Mouse (Mus musculus) adrenal gland, postnatal 14 days (tissue): ENCODE measurements around the gene Rnf43. TPM values are rescaled to one million over a fixed set of nuclear protein-coding genes. Genes with fewer than 3 reads are reported as not detected.

Source experiments
- DNase-seq: peaks from one replicate; pipeline ENCODE4 v3.0.0; 2021; ENCODE audit warnings: mixed read lengths
- long read RNA-seq, 2 experiments: library from polyadenylated mRNA; stranded (forward); transcript quantifications; one replicate each; pipeline ENCODE4 v2.0.0; 2021
- total RNA-seq: library from RNA; stranded (reverse); gene quantifications from 2 replicates; pipeline ENCODE4 v1.2.3, GENCODE M21; 2021

Rnf43 gene
- total RNA-seq: 5.7 and 6.4 TPM in 2 replicates
- long read RNA-seq, experiment 1, partial matches to known transcripts: 1 of 9 reads
- long read RNA-seq, experiment 1, other reads (novel, unspliced or antisense): 8 of 9 reads
- long read RNA-seq, experiment 2, full-length matches to known transcripts: 2 of 16 reads
- long read RNA-seq, experiment 2, partial matches to known transcripts: 2 of 16 reads
- long read RNA-seq, experiment 2, other reads (novel, unspliced or antisense): 12 of 16 reads

DNA sequence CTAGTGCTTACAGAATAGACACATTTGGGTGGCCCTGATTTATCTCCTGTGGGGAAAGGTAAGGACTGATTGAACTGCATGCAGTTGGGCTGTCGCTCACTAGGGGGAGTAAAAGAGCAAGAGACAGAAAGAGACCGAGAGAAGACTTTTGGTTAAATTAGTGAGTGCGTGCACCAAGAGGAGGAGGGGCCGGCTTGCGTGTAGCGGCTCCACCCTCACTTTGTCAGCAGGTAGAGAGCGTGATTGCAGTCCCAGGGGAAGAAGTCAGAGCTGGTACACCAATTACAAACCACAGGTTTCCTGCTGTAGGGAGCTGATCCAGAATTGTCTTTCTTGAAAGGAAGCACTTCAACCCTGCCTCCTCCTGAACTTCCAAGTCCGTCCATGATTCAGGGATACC, at the start of gene Rnf43:
Rnf43 (plus strand) TSS at position 316 of the 400 bp plus-strand sequence.
- DNase-seq: peak; percentile 91

DNA sequence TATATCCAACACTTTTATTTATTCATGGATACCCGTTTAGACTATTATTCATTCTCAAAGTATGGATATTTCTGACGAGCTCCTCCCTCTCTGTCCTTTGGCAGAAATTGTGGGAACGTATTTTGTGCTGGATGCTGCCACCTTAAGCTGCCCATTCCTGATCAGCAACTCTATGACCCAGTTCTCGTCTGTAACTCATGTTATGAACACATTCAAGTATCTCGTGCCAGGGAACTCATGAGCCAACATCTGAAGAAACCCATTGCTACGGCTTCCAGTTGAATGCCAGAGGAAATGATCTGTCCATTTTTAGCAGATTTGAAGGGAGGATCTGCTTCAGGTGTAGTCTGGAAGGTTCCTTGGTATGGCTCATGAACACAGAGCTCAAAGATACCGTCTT, 48.5 kb upstream of the Rnf43 start:
- DNase-seq: no peak

DNA sequence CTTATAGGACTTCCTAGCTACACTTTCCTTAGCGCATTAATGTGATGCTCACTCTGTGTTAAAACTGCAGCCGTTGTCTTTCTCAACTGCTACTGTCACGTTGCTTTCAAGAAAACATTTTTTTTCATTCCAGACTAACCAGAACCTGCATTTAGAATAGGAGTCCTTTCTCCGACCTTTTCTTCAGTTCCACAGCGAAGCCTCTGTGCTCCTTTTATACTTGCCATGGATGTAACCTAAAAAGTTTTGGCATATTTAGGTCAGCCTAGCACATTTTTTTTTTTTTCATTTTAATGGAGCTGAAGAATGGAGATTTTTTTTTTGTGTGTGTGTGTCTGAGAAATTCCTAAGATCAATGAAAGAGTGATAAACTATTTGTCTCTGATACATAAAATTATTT, 47.0 kb upstream of the Rnf43 start:
- DNase-seq: no peak

DNA sequence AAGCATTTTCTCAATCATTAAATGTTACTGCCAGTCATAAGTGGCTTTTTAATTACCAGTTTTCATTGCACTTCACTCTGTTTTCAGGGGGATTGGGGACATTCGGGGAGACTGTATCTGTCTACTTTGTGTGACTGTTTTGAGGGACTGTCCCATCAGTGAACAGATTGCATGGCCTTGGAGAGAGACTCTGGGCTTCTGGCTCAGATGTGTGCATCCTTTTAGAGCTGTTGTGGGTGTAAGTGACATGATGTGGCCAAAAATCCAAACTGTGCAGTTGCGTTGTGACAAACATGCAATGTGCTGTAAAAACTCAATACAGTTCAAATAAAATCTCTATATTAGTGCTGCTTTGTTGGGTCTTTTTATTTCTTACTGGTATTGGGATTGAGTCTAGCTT, 46.6 kb upstream of the Rnf43 start:
- no peak for DNase-seq

DNA sequence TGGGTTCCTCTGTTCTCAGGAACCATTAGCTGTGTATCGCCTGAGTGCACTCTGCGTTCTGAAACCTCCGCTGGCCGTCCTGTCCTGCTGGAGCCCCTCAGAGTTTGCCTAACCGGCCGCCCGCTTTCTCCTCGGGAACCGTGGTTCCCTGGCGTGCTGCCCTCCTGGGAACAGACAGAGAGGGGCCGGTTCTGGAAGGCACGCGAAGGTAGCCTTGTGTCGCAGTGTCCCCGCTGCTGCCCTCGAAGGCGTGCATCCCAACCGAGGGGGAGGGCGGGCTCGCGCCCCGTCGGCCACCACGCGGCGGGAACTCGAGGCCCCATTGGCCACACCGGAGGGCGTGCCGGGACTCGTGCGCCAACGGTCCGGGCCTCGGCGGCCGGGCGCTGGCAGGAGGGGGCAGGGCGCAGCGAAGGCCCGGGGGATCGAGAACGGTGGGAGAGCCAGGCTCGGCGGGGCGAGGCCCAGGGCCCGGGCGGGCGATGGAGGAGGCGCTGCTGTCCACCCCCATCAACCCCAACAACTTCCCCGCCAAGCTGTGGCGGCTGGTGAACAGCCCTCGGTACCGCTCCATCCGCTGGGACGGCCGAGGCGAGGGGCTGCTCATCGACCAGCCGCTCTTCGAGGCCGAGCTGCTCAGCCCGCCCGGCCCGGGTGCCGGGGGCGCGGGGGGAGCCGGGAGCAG, 45.6 kb upstream of the Rnf43 start, which contains the start of gene Hsf5:
Hsf5 (plus strand) TSS at position 375 of the 685 bp plus-strand sequence.
- no peak for DNase-seq

DNA sequence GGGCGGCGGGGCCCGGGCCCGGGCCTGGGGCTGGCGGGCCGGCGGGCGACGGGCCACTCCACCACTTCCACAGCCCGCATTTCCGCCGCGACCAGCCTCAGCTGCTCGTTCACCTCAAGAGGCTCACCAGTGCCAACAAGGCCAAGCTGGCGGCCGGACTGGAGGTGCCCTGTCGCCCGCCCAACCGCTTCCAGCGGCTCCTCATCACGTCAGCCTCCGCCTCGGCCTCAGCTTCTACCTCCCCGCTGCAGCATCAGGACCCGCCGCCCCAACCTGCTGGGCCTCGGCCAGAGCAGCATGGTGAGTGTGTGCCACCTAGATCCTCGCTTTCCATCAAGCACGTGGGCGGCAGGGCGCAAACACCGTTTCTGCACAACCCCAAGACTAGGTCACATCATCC, 44.9 kb upstream of the Rnf43 start:
- no peak for DNase-seq

DNA sequence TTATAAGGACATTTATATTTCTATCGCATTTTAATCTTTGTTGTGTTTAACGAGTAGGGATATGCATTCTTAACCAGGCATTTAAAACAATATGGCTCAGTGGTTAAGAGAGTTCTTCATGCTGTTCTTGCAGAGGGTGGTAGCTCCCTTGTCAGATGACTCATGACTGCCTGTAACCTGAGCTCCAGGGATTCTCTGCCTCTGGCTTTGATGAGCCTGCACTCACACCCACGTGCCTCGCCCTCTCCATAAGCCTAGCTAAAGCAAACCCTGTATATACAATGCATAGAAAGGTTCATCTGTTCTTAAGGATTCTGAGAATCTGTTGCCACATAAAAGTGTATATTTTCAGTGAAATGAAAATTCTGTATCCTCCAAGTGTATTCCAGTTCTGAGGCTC, 39.4 kb upstream of the Rnf43 start:
- no peak for DNase-seq

DNA sequence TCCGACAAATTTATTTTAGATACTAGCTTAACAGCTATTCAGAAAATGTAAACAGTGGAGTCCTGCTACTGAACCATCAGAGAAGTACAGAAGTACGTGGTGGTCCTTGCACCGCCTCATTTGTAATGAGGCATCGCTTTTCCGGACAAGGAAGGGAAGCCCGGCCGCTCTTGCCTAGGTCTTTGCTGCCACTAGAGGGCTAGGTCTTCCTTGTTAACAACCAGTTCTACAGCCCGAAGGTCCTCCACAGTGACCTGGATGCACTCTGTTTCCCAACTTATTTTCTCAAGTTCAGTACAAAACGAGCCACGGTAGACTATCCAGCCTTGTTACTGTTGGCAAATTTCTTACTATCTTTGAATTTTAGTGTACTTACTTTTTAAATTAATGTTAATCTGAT, 32.7 kb upstream of the Rnf43 start:
- peak; percentile 61 for DNase-seq

DNA sequence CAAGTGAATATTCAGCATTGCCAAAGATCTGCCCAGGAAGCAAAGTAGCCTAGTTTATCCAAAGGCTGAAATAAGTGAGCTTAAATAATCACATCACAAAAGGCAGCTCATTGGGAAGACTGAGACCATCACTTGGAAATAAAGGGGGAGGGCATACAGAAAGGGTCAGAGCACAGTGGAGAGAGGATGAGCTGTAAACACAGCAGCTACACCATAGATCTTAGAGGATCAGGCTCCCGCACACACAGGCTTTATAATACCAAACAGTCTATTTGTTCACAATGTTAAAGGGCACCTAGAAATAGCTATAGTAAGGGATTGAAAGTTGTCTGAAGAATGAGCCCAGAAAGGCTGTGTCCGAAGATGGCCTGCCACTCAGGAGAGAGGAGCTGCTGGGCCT, 23.7 kb upstream of the Rnf43 start:
- no peak for DNase-seq

DNA sequence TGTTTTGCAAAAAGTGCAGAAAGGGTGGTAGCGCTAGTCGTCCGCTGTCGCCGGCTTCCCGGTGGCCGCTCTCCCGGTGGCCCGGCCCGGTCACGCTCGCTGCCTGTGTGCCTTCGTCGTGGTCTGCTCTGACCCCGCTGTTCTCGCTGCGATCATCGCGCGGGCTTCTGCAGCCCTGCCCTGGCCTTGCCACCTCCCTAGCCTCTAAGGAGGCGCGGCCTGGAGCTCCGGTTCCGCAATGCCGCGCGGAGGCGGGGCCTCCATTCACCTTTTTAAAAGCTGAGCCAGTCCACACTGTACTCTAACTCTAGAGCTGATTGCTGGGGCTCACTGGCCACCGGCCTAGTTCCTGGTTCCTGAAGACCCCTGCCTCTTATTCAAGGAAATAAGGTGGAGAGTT, 23.3 kb upstream of the Rnf43 start:
- DNase-seq: peak; percentile 88

DNA sequence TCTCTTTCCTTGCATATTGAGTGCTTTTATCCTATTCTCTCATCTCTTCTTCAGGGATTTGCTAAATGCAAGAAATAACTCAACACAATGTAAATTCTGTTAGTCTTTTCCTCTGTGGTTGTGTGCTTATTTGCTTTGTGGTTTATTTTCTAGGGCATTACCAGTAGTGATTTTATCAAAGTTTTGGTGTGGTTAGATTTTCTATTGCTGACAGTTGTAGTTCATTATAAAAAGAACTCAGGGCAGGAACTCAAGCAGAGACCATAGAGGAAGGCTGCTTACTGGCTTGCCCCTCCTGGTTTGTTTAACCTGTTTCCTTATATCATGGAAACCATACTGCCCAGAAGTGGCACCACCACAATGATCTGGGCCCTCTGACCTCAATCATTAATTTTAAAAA, 19.7 kb upstream of the Rnf43 start:
- DNase-seq: no peak

DNA sequence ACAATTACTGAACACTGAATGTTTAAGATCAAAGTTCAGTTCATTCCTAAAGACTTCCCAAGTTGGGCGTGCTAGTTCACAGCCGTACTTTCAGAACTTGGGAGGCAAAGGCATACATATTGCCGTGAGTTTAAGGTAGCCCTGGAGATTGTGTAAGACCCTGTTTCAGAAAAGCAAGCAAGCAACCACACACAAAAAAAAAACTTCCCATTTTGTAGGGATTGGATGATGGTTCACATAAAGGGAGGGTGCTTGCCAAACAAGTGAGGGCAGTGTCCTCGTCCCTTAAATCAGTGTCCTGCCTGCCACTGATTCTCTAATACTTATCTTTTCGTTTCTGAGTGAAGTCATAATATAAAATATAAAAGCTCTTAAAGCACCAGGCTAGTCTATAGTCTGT, 7.8 kb upstream of the Rnf43 start:
- DNase-seq: no peak

DNA sequence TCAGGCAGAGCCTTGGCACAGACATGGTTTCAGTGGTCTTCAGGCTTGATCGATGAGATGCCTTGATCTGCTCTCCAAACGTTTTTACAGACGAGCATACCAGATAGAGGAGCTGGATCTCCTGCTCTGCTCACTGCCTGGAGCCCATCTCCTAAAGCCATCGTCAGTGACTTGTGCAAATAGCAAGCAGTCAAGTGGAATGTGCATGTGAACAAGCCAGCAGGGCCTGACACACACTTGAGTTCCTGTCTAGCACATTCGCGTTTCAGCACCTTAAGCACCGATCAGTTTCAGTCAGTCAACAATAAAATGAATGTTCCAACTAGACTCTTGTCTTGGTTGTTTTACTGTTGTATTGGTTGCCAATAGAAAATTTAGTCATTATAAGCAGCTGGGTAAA, 3.3 kb upstream of the Rnf43 start:
- no peak for DNase-seq

DNA sequence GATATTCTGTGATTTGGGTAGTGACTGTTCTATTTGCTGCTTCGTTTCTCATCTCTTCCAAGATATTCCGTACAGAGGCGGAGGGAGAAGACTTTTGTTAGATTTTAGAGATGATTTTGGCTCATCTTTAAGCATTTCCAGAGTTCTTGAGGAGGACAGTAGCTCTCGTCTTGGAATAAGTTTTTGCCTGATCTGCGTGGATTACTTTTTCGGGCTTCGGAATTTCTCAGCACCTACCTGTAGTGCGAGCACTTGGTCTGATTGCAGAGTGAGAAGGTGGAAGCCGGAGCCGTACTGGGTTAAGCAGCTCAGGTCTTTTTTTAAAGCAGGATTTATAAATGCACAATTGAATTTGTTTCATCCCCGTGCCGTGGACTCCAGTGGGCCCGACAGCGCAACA, 300 bp downstream of the Rnf43 start:
- no peak for DNase-seq

DNA sequence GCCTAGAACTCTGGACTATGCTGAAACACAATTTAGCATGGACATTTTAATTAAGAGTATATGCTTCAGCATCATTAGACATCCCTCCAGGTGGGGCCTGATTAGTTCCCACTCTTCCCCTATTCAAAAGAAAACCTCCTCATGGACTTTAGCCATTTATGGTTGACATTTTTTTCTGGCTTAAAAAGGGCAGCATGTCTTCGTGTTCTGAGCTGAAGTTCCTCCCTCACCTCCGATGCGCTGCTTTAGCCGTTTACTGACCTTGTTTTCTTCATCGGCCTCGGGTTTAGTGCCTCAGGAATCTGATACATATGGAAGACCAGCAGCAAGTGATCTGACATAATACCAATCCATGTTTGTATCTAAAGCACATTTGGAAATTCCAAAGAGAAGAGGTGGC, 1.4 kb downstream of the Rnf43 start:
- DNase-seq: no peak

DNA sequence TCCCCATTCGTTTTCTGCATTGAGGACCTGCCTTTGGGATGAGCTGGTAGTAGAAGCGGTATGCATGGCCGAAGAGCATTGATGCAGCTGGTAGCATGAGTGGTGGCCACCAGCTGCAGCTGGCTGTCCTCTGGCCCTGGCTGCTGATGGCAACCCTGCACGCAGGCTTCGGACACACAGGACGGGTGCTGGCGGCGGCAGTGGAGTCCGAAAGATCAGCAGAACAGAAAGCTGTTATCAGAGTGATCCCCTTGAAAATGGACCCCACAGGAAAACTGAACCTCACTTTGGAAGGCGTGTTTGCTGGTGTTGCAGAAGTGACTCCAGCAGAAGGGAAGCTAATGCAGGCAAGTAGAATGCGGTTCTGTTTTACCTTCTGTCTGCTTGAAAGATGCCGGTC, 2.0 kb downstream of the Rnf43 start:
- peak; percentile 28 for DNase-seq

DNA sequence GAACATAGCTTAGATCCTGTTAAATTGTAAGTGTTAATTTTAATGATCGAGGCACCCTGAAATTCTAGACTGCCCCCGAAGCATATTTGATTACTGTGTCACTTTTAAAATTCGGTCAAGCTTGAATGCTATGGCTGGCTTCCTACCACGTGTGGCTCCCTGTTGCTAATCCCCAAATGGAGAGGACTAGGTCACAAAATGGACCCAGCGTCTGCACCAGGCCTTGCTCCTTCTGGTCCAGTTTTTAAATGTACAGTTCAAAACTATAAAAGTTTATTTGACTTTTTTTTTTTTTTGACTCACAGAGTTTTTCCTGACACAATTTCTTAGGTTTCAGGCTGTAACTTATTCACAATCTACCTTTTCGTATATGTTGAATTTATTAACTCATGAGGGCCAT, 2.7 kb downstream of the Rnf43 start:
- no peak for DNase-seq

DNA sequence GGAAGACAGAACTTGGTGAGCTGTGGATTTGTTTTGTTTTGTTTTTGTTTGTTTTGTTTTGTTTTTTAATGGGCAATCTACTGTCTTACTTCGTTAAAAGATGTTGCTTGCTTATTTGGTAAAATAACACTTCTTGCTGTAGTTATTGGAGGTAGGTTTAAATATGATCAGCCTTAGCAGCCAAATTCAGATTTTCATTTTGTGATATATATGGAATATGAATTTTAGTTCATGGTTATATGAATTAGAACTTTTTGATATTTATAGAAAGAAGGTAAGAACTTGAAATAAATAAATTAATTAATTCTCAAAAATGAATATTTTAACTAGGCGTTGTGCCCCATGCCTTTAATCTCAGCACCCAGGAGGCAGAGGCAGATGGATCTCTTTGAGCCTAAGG, 3.1 kb downstream of the Rnf43 start:
- no peak for DNase-seq

DNA sequence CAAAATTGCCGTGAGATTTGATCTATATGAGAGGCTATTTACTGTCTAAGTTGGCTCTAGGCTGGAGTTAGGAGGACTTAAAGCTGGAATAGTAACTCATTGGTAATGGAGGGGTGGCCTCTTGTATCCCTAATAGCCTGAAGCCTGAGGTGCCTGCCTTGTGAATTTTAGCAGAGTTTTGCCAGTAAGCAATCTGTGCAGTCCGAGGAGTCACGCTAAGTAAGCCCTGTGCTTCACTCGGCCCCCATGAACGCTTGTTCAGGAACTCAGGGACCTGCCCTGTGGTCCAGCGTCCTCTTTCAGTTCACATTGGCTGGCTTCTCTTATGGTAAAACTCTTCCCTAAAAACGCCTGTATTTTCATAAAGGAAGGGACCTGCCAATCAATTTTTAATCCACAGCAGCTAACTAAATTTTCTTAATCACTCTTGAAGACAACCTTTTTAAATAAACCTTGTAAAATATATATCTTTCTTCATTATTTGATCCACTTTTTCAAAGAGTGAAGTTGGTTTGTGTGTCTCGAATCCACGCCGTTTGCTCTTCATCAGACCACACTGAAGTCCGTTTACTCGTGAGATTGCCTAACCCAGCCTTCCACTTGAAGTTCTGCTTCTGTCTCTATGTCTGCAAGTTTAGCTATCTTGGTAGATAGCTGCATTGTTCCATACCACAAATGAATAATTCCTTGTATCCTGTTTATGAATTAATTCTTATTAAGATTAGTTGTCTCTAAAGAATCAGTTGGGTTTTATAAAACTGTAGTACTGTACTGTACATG, 3.9 kb downstream of the Rnf43 start:
- DNase-seq: no peak

DNA sequence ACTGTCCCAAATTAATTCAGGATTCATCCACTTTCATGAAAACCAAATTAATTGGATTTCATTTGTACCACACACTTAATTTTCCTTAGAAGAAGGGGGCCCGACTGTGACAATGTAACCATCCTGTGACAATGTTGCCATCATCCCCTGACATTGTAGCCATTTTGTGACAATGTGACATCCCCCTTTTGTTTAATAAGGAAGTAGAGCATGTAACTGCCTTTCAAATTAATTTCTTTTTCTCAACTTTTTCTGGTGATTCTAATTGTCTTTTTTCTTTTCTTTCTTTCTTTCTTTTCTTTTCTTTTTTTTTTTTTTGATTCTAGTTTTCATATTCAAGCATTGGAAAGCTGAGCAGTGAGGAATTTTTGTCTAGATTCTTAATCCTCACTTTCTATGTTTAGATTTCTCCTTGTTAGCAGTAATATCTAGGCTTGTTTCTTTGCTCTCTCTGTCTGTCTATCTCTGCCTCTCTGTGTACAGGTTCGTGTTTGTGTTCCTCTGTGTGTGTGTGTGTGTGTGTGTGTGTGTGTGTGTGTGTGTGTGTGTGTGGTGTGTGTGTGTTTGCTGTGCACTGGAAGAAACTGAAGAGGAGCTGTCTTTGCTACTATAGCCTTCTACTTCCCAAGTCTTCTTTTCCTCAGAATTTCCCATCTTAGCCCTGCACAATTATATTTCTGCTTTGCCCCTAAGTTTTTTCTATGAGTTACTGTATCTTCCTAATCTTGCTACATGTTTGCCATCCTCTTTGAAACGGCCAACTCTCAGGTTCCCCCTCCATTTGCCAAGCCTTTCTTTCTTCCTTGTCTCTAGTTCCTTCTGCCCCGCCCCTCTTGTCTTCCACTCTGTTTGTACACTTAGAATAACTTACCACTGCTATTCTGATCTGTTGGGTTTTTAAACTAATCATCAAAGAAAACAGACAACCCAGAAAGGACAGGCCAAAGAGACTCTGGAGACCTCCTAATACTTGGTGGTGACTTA, 4.9 kb downstream of the Rnf43 start:
- DNase-seq: no peak

DNA sequence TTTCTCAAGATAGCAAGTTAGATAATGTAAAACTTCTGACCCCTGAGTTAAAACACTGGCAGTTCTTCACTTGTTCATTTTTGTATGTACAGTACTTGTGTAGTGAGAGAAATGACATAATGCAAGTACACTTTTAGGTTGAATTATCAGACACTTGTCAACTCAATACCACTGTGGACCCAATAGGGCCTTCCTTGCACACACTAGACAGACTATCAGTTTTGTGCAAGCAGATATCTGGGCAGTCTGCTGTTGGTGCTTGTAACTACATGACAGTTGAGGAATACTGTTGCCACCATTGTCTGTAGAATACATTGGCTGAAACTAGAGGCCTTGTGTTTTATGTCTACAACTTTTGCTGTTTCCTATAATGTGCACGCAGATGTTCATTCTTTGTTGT, 10.8 kb downstream of the Rnf43 start:
- DNase-seq: no peak

DNA sequence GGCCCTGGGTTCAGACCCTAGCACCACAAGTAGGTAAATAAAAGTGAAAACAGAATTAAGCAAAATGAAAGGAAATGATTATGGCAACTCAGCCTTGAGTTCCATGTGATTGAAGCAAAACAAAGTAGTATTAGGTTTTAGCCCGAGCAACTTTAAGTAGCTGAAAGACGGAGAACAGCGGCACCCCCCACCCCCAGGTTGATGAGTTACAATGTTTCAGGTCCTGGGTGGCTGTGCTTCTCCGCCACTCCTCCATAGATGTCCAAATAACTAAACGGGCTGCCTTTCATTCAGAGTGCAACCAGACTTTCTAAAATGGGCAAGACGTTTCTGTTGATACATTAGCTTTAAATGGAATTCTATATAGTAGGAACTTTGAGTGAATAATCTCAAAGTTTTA, 13.1 kb downstream of the Rnf43 start:
- DNase-seq: no peak
